Mouse (Mus musculus): Measurements from ENCODE around the gene Slc7a15.

Gene Slc7a15

GRCm38 (mm10) chr12:8504131-8504530, 94.7 kb downstream of the Slc7a15 start:
- DNase-seq: no peak

GRCm38 (mm10) chr12:8502546-8502945, 96.3 kb downstream of the Slc7a15 start:
- DNase-seq: peak; percentile 73

GRCm38 (mm10) chr12:8501571-8502305, 97.1 kb downstream of the Slc7a15 start:
- no peak for DNase-seq

GRCm38 (mm10) chr12:8500597-8501570, 98.0 kb downstream of the Slc7a15 start:
- DNase-seq: peak; percentile 28

GRCm38 (mm10) chr12:8499871-8500596, 98.8 kb downstream of the Slc7a15 start, which contains the start of gene Rhob:
TSS of gene Rhob (minus strand) at chr12:8500009.
- peak; percentile 97 for DNase-seq

GRCm38 (mm10) chr12:8499001-8499870, 99.6 kb downstream of the Slc7a15 start:
- peak; percentile 67 for DNase-seq

- peak; percentile 62 for DNase-seq
Measured at GRCm38 (mm10) chr12:8498591-8499000, 100.3 kb downstream of the Slc7a15 start.

- DNase-seq: no peak
Measured at GRCm38 (mm10) chr12:8498148-8498571, 100.7 kb downstream of the Slc7a15 start.

GRCm38 (mm10) chr12:8497314-8497706, 101.6 kb downstream of the Slc7a15 start:
- DNase-seq: no peak

- no peak for DNase-seq
Measured at GRCm38 (mm10) chr12:8496679-8497313, 102.1 kb downstream of the Slc7a15 start.

GRCm38 (mm10) chr12:8495881-8496678, 102.8 kb downstream of the Slc7a15 start:
- peak; percentile 70 for DNase-seq

GRCm38 (mm10) chr12:8494675-8495074, 104.2 kb downstream of the Slc7a15 start:
- DNase-seq: no peak

GRCm38 (mm10) chr12:8493386-8493785, 105.5 kb downstream of the Slc7a15 start:
- DNase-seq: no peak

- no peak for DNase-seq
Measured at GRCm38 (mm10) chr12:8489098-8489497, 109.8 kb downstream of the Slc7a15 start.

GRCm38 (mm10) chr12:8488652-8488980, 110.2 kb downstream of the Slc7a15 start:
- no peak for DNase-seq

- peak; percentile 76 for DNase-seq
Measured at GRCm38 (mm10) chr12:8487959-8488651, 110.8 kb downstream of the Slc7a15 start.

- DNase-seq: no peak
Measured at GRCm38 (mm10) chr12:8487281-8487680, 111.6 kb downstream of the Slc7a15 start.

GRCm38 (mm10) chr12:8485247-8485646, 113.6 kb downstream of the Slc7a15 start:
- DNase-seq: no peak

- no peak for DNase-seq
Measured at GRCm38 (mm10) chr12:8482169-8482568, 116.7 kb downstream of the Slc7a15 start.

Measured in lung, postnatal 14 days (tissue).